Mouse (Mus musculus) left cerebral cortex, adult 8-10 months (tissue): ENCODE measurements around the gene AC131692.1. TPM values are rescaled to one million over a fixed set of nuclear protein-coding genes. Genes with fewer than 3 reads are reported as not detected.

Experiments used
- microRNA-seq, 2 experiments: library from miRNA; unstranded; fragments of <30 nt; microRNA quantifications; one replicate each; pipeline ENCODE4 v1.2.0; 2022
- total RNA-seq, 4 experiments: library from RNA; stranded (reverse); gene quantifications; 2 replicates each; pipeline ENCODE4 v1.2.4; 2022

AC131692.1 gene
- total RNA-seq, 4 experiments from 2014 or later, result not detected

Small RNAs within 50 kb of the gene (microRNA-seq; reads per million reads assigned to microRNA genes)
- gene Mir6988, result 2.1 to 2.9 reads per million in 2 experiments

Other genes with a start within 250 kb of the AC131692.1 start
- 10 to 100 TPM; 12.1 to 19.9 (median 13.7) TPM for gene Frmd8, start 219.1 kb upstream of the AC131692.1 start, total RNA-seq
- gene Slc25a45, start 216.6 kb upstream of the AC131692.1 start, total RNA-seq, result 1 to 10 TPM; 3.2 to 5.1 (median 4.1) TPM
- 1 to 10 TPM; 3.9 to 5.6 (median 5.0) TPM for gene Tigd3, start 200.3 kb upstream of the AC131692.1 start, total RNA-seq
- gene Dpf2, start 181.4 kb upstream of the AC131692.1 start, total RNA-seq, result 10 to 100 TPM; 76.4 to 87.8 (median 81.6) TPM
- gene Cdc42ep2, start 169.6 kb upstream of the AC131692.1 start, total RNA-seq, result 1 to 10 TPM; 6.1 to 7.4 (median 6.4) TPM
- gene Pola2, start 130.2 kb upstream of the AC131692.1 start, total RNA-seq, result 1 to 10 TPM; 4.4 to 6.6 (median 5.6) TPM
- gene Slc22a20, start 108.3 kb upstream of the AC131692.1 start, total RNA-seq, result not detected
- 10 to 100 TPM; 25.6 to 31.5 (median 28.0) TPM for gene Capn1, start 78.5 kb upstream of the AC131692.1 start, total RNA-seq
- gene Syvn1, start 47.8 kb upstream of the AC131692.1 start, total RNA-seq, result 10 to 100 TPM; 35.7 to 40.3 (median 37.6) TPM
- gene Mrpl49, start 36.6 kb upstream of the AC131692.1 start, total RNA-seq, result 10 to 100 TPM; 42.7 to 55.2 (median 44.9) TPM
- 100 to 1,000 TPM; 737 to 869 (median 805) TPM for gene Fau, start 36.6 kb upstream of the AC131692.1 start, total RNA-seq
- 10 to 100 TPM; 33.0 to 38.8 (median 37.3) TPM for gene Znhit2, start 33.2 kb upstream of the AC131692.1 start, total RNA-seq
- 10 to 100 TPM; 18.9 to 29.9 (median 23.2) TPM for gene Tm7sf2, start 26.0 kb upstream of the AC131692.1 start, total RNA-seq
- gene Vps51, start 17.2 kb upstream of the AC131692.1 start, total RNA-seq, result 10 to 100 TPM; 79.4 to 88.4 (median 84.3) TPM
- gene Tmem262, start 14.4 kb upstream of the AC131692.1 start, total RNA-seq, result not detected
- gene Gm28374, start 12.2 kb upstream of the AC131692.1 start, total RNA-seq, result 1 to 10 TPM in 1 of 4 experiments, not detected in 3; 1.1 TPM
- gene Zfpl1, start 9.5 kb upstream of the AC131692.1 start, total RNA-seq, result 10 to 100 TPM; 38.9 to 44.5 (median 41.9) TPM
- gene Cdca5, start 9.4 kb upstream of the AC131692.1 start, total RNA-seq, result under 1 TPM in 3 of 4 experiments, not detected in 1; 0.21 to 0.25 (median 0.23) TPM
- gene Naaladl1, start 11.4 kb downstream of the AC131692.1 start, total RNA-seq, result under 1 TPM; 0.14 to 0.44 (median 0.17) TPM
- gene Sac3d1, start 24.2 kb downstream of the AC131692.1 start, total RNA-seq, result 10 to 100 TPM; 13.0 to 20.1 (median 16.1) TPM
- 10 to 100 TPM; 36.9 to 50.9 (median 45.7) TPM for gene Snx15, start 33.9 kb downstream of the AC131692.1 start, total RNA-seq
- gene Batf2, start 46.6 kb downstream of the AC131692.1 start, total RNA-seq, result 1 to 10 TPM in 1 of 4 experiments, under 1 TPM in 3; 0.67 to 1.4 (median 0.76) TPM
- gene Arl2, start 47.1 kb downstream of the AC131692.1 start, total RNA-seq, result 100 to 1,000 TPM in 2 of 4 experiments, 10 to 100 TPM in 2; 89.4 to 109 (median 102) TPM
- under 1 TPM in 2 of 4 experiments, not detected in 2; 0.51 to 0.73 TPM for gene Majin, start 90.0 kb downstream of the AC131692.1 start, total RNA-seq
- not detected for gene Gpha2, start 132.0 kb downstream of the AC131692.1 start, total RNA-seq
- 100 to 1,000 TPM; 148 to 158 (median 153) TPM for gene Ppp2r5b, start 141.5 kb downstream of the AC131692.1 start, total RNA-seq
- gene Atg2a, start 147.2 kb downstream of the AC131692.1 start, total RNA-seq, result 10 to 100 TPM; 31.8 to 35.7 (median 35.4) TPM
- 10 to 100 TPM; 31.0 to 36.8 (median 35.8) TPM for gene Ehd1, start 182.3 kb downstream of the AC131692.1 start, total RNA-seq
- 1 to 10 TPM; 5.4 to 7.4 (median 5.5) TPM for gene Cdc42bpg, start 212.0 kb downstream of the AC131692.1 start, total RNA-seq
- gene Men1, start 240.6 kb downstream of the AC131692.1 start, total RNA-seq, result 10 to 100 TPM; 58.9 to 66.9 (median 62.6) TPM
- gene Map4k2, start 246.7 kb downstream of the AC131692.1 start, total RNA-seq, result 100 to 1,000 TPM in 2 of 4 experiments, 10 to 100 TPM in 2; 91.7 to 111 (median 101) TPM